Mouse (Mus musculus): ENCODE measurements at regions not wholly inside any gene's neighbourhood (a gene's known extent, or its start where the extent isn't known, plus 50 kb on each side); places are given as distances from the start of the nearest gene placed in this dataset.
"Not testable (repeated sequence)": the region's sequence is repeated elsewhere in the genome, so short reads cannot be mapped to it uniquely, and the experiment has no call there.

GRCm38 (mm10) chr4:67378632-67379031, 551.2 kb downstream of the Tlr4 start:
- no peak for DNase-seq

GRCm38 (mm10) chr4:67387834-67388233, 560.5 kb downstream of the Tlr4 start:
- no peak for DNase-seq

- no peak for DNase-seq
Observed at GRCm38 (mm10) chr4:67402977-67403376, 575.6 kb downstream of the Tlr4 start.

- DNase-seq: no peak
Observed at GRCm38 (mm10) chr4:67424064-67424463, 596.7 kb downstream of the Tlr4 start.

GRCm38 (mm10) chr4:67425712-67426111, 598.3 kb downstream of the Tlr4 start:
- no peak for DNase-seq

GRCm38 (mm10) chr4:67447835-67448234, 620.5 kb downstream of the Tlr4 start:
- no peak for DNase-seq

GRCm38 (mm10) chr4:67459871-67460270, 632.5 kb downstream of the Tlr4 start:
- DNase-seq: not testable (repeated sequence)

- no peak for DNase-seq
Observed at GRCm38 (mm10) chr4:67473034-67473433, 645.6 kb downstream of the Tlr4 start.

- peak; percentile 84 for DNase-seq
Observed at GRCm38 (mm10) chr4:67477264-67477845, 650.0 kb downstream of the Tlr4 start.

GRCm38 (mm10) chr4:67478081-67478480, 650.7 kb downstream of the Tlr4 start:
- peak; percentile 61 for DNase-seq

- peak; percentile 99 for DNase-seq
Observed at GRCm38 (mm10) chr4:67522235-67522634, 694.9 kb downstream of the Tlr4 start.

- no peak for DNase-seq
Observed at GRCm38 (mm10) chr4:67523158-67523557, 695.8 kb downstream of the Tlr4 start.

GRCm38 (mm10) chr4:67529586-67529985, 702.2 kb downstream of the Tlr4 start:
- no peak for DNase-seq

GRCm38 (mm10) chr4:67539466-67539865, 712.1 kb downstream of the Tlr4 start:
- no peak for DNase-seq

GRCm38 (mm10) chr4:67546013-67546412, 718.6 kb downstream of the Tlr4 start:
- DNase-seq: no peak

GRCm38 (mm10) chr4:67547957-67548356, 720.6 kb downstream of the Tlr4 start:
- DNase-seq: peak; percentile 88

- DNase-seq: no peak
Observed at GRCm38 (mm10) chr4:67553511-67553910, 726.1 kb downstream of the Tlr4 start.

- DNase-seq: no peak
Observed at GRCm38 (mm10) chr4:67574816-67575215, 747.4 kb downstream of the Tlr4 start.

- no peak for DNase-seq
Observed at GRCm38 (mm10) chr4:67589501-67589900, 762.1 kb downstream of the Tlr4 start.

- peak; percentile 98 for DNase-seq
Observed at GRCm38 (mm10) chr4:67589976-67590727, 762.8 kb downstream of the Tlr4 start.

- no peak for DNase-seq
Observed at GRCm38 (mm10) chr4:67607166-67607565, 779.8 kb downstream of the Tlr4 start.

- no peak for DNase-seq
Observed at GRCm38 (mm10) chr4:67614486-67615067, 787.2 kb downstream of the Tlr4 start.

- no peak for DNase-seq
Observed at GRCm38 (mm10) chr4:67626641-67627040, 799.3 kb downstream of the Tlr4 start.

GRCm38 (mm10) chr4:67646090-67646489, 818.7 kb downstream of the Tlr4 start:
- peak; percentile 64 for DNase-seq
